ENCODE assay signal across 22 mouse cellular contexts in genomic region chr5:38872906-38873305, GRCm38 (mm10). TPM values are rescaled to one million over a fixed set of nuclear protein-coding genes. Genes with fewer than 3 reads are reported as not detected.
DNase-seq lines count a peak whose midpoint lies in the region; ATAC-seq and TF ChIP-seq lines count a peak whose summit lies in the region.
"Had no signal": no experiment of that assay in that cellular context is flagged by ENCODE, and none has a peak within 500 bp of the region (broad histone marks: within the 10 kb centered on the region; RNA-seq: fewer than 3 reads in every experiment).

No protein-coding gene starts in this region.

- DNase-seq in cerebellum, adult 2 months: no peak
- no peak for DNase-seq in cerebellum, postnatal 14 days
- peak; percentile 54 for DNase-seq in cerebellum, adult 9-11 months
- peak; percentile 45 for DNase-seq in heart, embryonic 10.5 days (ENCODE audit: low spot score)
- no peak for DNase-seq in heart, postnatal 4 days
- DNase-seq: adrenal gland, adult 2 months; adrenal gland, postnatal 10 days; adrenal gland, postnatal 25 days; cerebellum, postnatal 10 days; embryo, embryonic 11 days had no signal

- no peak for ATAC-seq in cerebellum, adult (ENCODE audit: insufficient number of reproducible peaks, low FRiP score, low TSS enrichment)
- ATAC-seq: forebrain, embryonic 14.5 days; forebrain, embryonic 16.5 days had no signal

- H3K36me3 ChIP-seq in heart, embryonic 10.5 days: no peaks in the 10 kb centered on the region
- H3K36me3 ChIP-seq: embryonic facial prominence, embryonic 13.5 days; embryonic facial prominence, embryonic 15.5 days; forebrain, embryonic 10.5 days; forebrain, embryonic 12.5 days had no signal

- 95% methylated on average over 3 of the region's 3 CpGs for WGBS in cerebellum, adult 2 months
- 78% methylated on average over 3 of the region's 3 CpGs for WGBS in heart, embryonic 10.5 days

- no peaks in the 10 kb centered on the region for H3K27me3 ChIP-seq in cerebellum, adult 2 months (ENCODE audit: control insufficient read depth, insufficient read depth, low read length)
- no peaks in the 10 kb centered on the region for H3K27me3 ChIP-seq in heart, embryonic 10.5 days (ENCODE audit: insufficient read depth, poor library complexity, severe bottlenecking)
- H3K27me3 ChIP-seq: embryonic facial prominence, embryonic 13.5 days; embryonic facial prominence, embryonic 15.5 days; forebrain, embryonic 12.5 days had no signal

- no peak overlapping the region for H3K4me3 ChIP-seq in cerebellum, adult 2 months (replicated peaks; ENCODE audit: insufficient read depth, low read depth, low read length)
- H3K4me3 ChIP-seq in heart, embryonic 10.5 days: no peak overlapping the region
- H3K4me3 ChIP-seq: embryonic facial prominence, embryonic 13.5 days; embryonic facial prominence, embryonic 15.5 days; erythroblast, embryonic 14.5 days; forebrain, embryonic 10.5 days; forebrain, embryonic 12.5 days had no signal

- no peak for TF ChIP-seq POLR2A in cerebellum, adult 2 months (IDR thresholded peaks at IDR 0.05; ENCODE audit: borderline replicate concordance, insufficient read depth, low read length)

- H3K27ac ChIP-seq in cerebellum, adult 2 months (ENCODE audit: insufficient read depth, low read length): peak overlapping the region; percentile 41; the same call in 1 of the 2 replicates
- H3K27ac ChIP-seq in heart, embryonic 10.5 days: no peak overlapping the region
- H3K27ac ChIP-seq: embryonic facial prominence, embryonic 13.5 days; embryonic facial prominence, embryonic 15.5 days; forebrain, embryonic 10.5 days; forebrain, embryonic 12.5 days had no signal

- H3K4me1 ChIP-seq in cerebellum, adult 2 months (ENCODE audit: control insufficient read depth, insufficient read depth, low read length): peaks cover 23% of the 10 kb centered on the region
- no peaks in the 10 kb centered on the region for H3K4me1 ChIP-seq in heart, embryonic 10.5 days
- H3K4me1 ChIP-seq: embryonic facial prominence, embryonic 13.5 days; embryonic facial prominence, embryonic 15.5 days had no signal

- TF ChIP-seq CTCF in cerebellum, adult 2 months (IDR thresholded peaks at IDR 0.05; ENCODE audit: borderline replicate concordance, insufficient read depth, low read depth, low read length): no peak

- no peaks in the 10 kb centered on the region for H3K9me3 ChIP-seq in heart, embryonic 10.5 days
- H3K9me3 ChIP-seq: embryonic facial prominence, embryonic 13.5 days; embryonic facial prominence, embryonic 15.5 days; forebrain, embryonic 10.5 days; forebrain, embryonic 12.5 days had no signal

RNA-seq across cellular contexts. Expression of gene Clnk, which starts 3.7 kb away (rescaled TPM):
- polyA plus RNA-seq in cerebellum, adult 2 months (2012; rRNA removed): not detected in 2 replicates
- not detected in 2 replicates for polyA plus RNA-seq in heart, embryonic 10.5 days (2016; fragmentation: Nextera tagmentation; extraction: Ambion mirVana)
- total RNA-seq in heart, postnatal 4 days (2021): not detected
- total RNA-seq: adrenal gland, adult 2 months; adrenal gland, postnatal 25 days; adrenal gland, postnatal 4 days; MEL had no signal
- polyA plus RNA-seq: adrenal gland, adult 2 months; C2C12; embryonic facial prominence, embryonic 11.5 days; embryonic facial prominence, embryonic 13.5 days; erythroblast, embryonic 14.5 days; forebrain, embryonic 10.5 days; forebrain, embryonic 12.5 days had no signal

Comparison
In these comparisons a context has a peak if more than half of its experiments do, and no peak if none do; other contexts are left out.
1. DNase-seq: peak in cerebellum, adult 9-11 months (single experiment) and heart, embryonic 10.5 days (single experiment); none in cerebellum, adult 2 months (0 of 2), cerebellum, postnatal 14 days (0 of 2) and heart, postnatal 4 days (single experiment).